ENCODE assay signal across 8 mouse cellular contexts in genomic region chr17:15423080-15423765, GRCm38 (mm10). TPM values are rescaled to one million over a fixed set of nuclear protein-coding genes. Genes with fewer than 3 reads are reported as not detected.
DNase-seq lines count a peak whose midpoint lies in the region; ATAC-seq and TF ChIP-seq lines count a peak whose summit lies in the region.

No protein-coding gene starts in this region.

- H3K27ac ChIP-seq in forebrain, postnatal 0 days (ENCODE audit: low read depth, low read length): no peak overlapping the region
- no peak overlapping the region for H3K27ac ChIP-seq in forebrain, embryonic 11.5 days (ENCODE audit: low read depth, low read length)

- intact Hi-C loops in heart, postnatal 14 days (cut with DNase I): no loop called here
- intact Hi-C loops in left cerebral cortex, postnatal 10 days (cut with DNase I): loop anchor here (5.0 kb wide), 1 partner anchor 39 kb away; no protein-coding TSS in a partner anchor

- peaks cover 89% of the 10 kb centered on the region for H3K36me3 ChIP-seq in forebrain, postnatal 0 days (ENCODE audit: insufficient read depth)
- peaks cover 15% of the 10 kb centered on the region for H3K36me3 ChIP-seq in forebrain, embryonic 11.5 days (ENCODE audit: control insufficient read depth, insufficient read depth, low read length)

- no peaks in the 10 kb centered on the region for H3K4me1 ChIP-seq in forebrain, postnatal 0 days (ENCODE audit: insufficient read depth)
- no peaks in the 10 kb centered on the region for H3K4me1 ChIP-seq in forebrain, embryonic 11.5 days (replicated peaks; ENCODE audit: control insufficient read depth, insufficient read depth, low read length)

- 55% methylated on average over 8 of the region's 8 CpGs for WGBS in forebrain, postnatal 0 days
- 89% methylated on average over 8 of the region's 8 CpGs for WGBS in forebrain, embryonic 11.5 days

- TF ChIP-seq CTCF in forebrain, postnatal 0 days (IDR thresholded peaks at IDR 0.05; ENCODE audit: low read depth): no peak

- H3K27me3 ChIP-seq in forebrain, postnatal 0 days (ENCODE audit: insufficient read depth, low read length): no peaks in the 10 kb centered on the region
- H3K27me3 ChIP-seq in forebrain, embryonic 11.5 days (ENCODE audit: control insufficient read depth, insufficient read depth, low read length): no peaks in the 10 kb centered on the region

- H3K4me2 ChIP-seq in forebrain, postnatal 0 days (ENCODE audit: low read depth): no peak overlapping the region
- no peak overlapping the region for H3K4me2 ChIP-seq in forebrain, embryonic 11.5 days (ENCODE audit: low read depth, low read length, severe bottlenecking)

- no peak overlapping the region for H3K4me3 ChIP-seq in forebrain, postnatal 0 days (ENCODE audit: low read depth, low read length)
- H3K4me3 ChIP-seq in forebrain, embryonic 11.5 days (ENCODE audit: low read depth, low read length): no peak overlapping the region

- no peaks in the 10 kb centered on the region for H3K9me3 ChIP-seq in forebrain, postnatal 0 days (ENCODE audit: low read length)
- H3K9me3 ChIP-seq in forebrain, embryonic 11.5 days (ENCODE audit: control insufficient read depth, low read length): no peaks in the 10 kb centered on the region

- no peak for ATAC-seq in forebrain, postnatal 0 days
- ATAC-seq in forebrain, embryonic 11.5 days (replicated peaks; ENCODE audit: low FRiP score): no peak

- no peak overlapping the region for H3K9ac ChIP-seq in forebrain, postnatal 0 days
- no peak overlapping the region for H3K9ac ChIP-seq in forebrain, embryonic 11.5 days (ENCODE audit: low read length)

- DNase-seq in forebrain, postnatal 0 days: peak; percentile 27
- DNase-seq in forebrain, embryonic 11.5 days (ENCODE audit: low spot score): no peak
- peak; percentile 32 for DNase-seq in adipocyte (ENCODE audit: low spot score)
- peak; percentile 7 to 14 for DNase-seq in heart, postnatal 14 days
- peak; percentile 45 to 51 for DNase-seq in left cerebral cortex, postnatal 10 days (ENCODE audit: extremely low spot score in 1 of 2, low spot score in 2 of 2)
- DNase-seq in cerebellum, postnatal 25 days: no peak
- DNase-seq in neural tube, embryonic 10.5 days (ENCODE audit: extremely low spot score, low spot score): no peak
- no peak for DNase-seq in urinary bladder, postnatal 10 days (ENCODE audit: low spot score)

RNA-seq across cellular contexts. Expression of gene Fam120b, which starts 27.2 kb away (rescaled TPM):
- 41.0 and 43.8 TPM in 2 replicates for total RNA-seq in forebrain, postnatal 0 days (2014; rRNA removed)
- polyA plus RNA-seq in forebrain, postnatal 0 days (2015; fragmentation: Nextera tagmentation; extraction: Ambion mirVana): 29.3 and 36.3 TPM in 2 replicates
- 32.7 and 33.6 TPM in 2 replicates for polyA plus RNA-seq in forebrain, embryonic 11.5 days (2014; fragmentation: Nextera tagmentation; extraction: Ambion mirVana)
- total RNA-seq in heart, postnatal 14 days (2021): 10 to 100 TPM; 10.9 to 11.2 TPM
- total RNA-seq in left cerebral cortex, postnatal 10 days (2021): 10 to 100 TPM; 33.5 to 35.8 TPM

RNA-seq across cellular contexts. Expression of gene Dll1, which starts 46.6 kb away (rescaled TPM):
- 23.5 and 31.9 TPM in 2 replicates for total RNA-seq in forebrain, postnatal 0 days (2014; rRNA removed)
- polyA plus RNA-seq in forebrain, postnatal 0 days (2015; fragmentation: Nextera tagmentation; extraction: Ambion mirVana): 9.9 and 12.3 TPM in 2 replicates
- 84.7 and 97.4 TPM in 2 replicates for polyA plus RNA-seq in forebrain, embryonic 11.5 days (2014; fragmentation: Nextera tagmentation; extraction: Ambion mirVana)
- 1 to 10 TPM; 7.9 to 9.0 TPM for total RNA-seq in heart, postnatal 14 days (2021)
- 10 to 100 TPM; 10.6 to 12.0 TPM for total RNA-seq in left cerebral cortex, postnatal 10 days (2021)

Comparison
In these comparisons a context has a peak if more than half of its experiments do, and no peak if none do; other contexts are left out.
1. DNase-seq: peak in forebrain, postnatal 0 days (single experiment), adipocyte (single experiment), heart, postnatal 14 days (2 of 2) and left cerebral cortex, postnatal 10 days (2 of 2); none in forebrain, embryonic 11.5 days (single experiment), cerebellum, postnatal 25 days (0 of 2), neural tube, embryonic 10.5 days (single experiment) and urinary bladder, postnatal 10 days (single experiment).